Mouse (Mus musculus): ENCODE data around the gene Ggcx.
A peak's percentile ranks its signal among the peaks of the same experiment; 100 is the strongest.

Gene Ggcx

DNA sequence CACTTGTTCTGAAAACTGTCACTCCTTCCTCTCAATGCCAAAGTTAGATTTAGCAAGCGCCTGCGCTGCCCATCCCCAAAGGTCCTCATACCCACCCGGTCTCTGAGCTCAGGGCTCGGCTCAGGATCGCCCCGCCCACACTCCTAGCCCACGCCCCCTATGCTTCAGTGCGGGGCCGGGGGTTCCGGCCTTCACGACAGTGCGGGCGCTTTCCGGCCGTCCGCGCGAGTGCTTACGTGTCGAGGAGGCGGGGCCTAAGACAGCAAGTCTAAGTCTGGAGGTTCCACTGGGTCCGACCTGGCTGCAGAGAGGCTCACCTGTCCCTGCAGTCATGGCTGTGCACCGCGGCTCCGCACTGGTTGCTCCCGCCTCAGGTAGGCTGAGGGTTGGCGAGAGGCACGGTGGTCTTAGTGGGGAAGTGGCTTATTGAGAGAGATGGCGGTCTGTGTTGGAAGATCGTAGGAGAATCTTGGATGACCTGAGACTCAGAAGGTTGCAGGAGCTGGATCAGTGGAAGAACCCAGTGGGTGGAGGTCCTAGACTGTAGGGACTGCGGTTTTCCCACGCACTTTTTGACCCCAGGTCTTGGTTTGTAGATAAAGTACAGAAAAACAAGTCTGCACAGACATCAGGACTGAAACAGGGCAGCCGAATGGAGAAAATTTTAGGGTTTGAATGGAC lies at the start of gene Ggcx:
Gene Ggcx, plus strand, starts transcription at position 233 of the 681 bp plus-strand sequence.
- DNase-seq = peak; percentile 92

DNA sequence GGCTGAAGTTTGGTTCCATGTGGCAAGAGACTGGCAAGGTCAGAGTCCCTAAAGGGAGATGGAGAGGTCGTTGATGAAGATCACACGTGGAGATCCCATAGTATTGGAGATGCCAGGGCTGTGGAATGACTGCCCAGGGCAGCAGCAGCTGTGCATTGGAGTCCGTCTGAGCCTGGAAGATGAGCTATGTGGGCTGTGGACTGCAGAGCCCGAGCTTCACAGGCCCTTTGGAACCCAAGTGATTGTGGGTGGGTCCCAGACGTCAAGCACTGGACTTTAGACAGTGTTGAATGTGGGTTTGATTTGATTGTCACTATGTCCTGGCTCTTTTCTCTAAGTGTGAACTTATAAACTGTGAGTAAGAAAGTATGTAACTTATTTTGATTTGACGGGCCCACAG lies 49.1 kb upstream of the Ggcx start:
- DNase-seq = no peak

GRCm38 (mm10) chr6:72366304-72366703 lies 47.8 kb upstream of the Ggcx start:
- no peak for DNase-seq

DNA sequence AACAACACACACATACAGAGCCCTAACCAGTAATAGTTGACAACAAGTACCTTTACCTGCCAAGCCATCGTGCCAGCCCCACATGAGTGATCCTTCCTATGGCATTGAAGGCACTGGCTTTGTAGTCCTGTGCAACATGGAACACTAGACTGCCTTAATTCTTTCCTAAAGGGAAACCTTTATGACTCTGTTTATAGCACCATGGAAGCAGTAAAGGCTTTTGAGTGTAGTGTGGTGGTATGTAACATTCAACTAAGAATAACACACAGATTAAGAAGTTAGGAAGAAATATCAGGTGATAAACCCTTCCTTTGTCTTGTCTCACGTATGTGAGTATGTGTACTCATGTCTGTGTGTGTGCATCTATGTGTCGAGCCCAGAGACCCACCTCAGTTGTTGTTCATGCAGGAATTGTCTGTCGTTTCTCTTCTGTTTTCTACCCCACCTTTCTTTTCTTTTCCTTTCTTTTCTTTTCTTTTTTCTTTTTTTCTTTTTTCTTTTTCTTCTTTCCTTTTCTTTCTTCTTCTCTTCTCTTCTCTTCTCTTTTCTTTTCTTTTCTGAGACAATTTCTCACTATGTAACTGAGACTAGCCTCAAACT lies 47.2 kb upstream of the Ggcx start, which contains the start of gene Rnf181:
Gene Rnf181, minus strand, starts transcription at position 113 of the 600 bp plus-strand sequence.
- DNase-seq = no peak

GRCm38 (mm10) chr6:72367460-72367974 lies 46.6 kb upstream of the Ggcx start:
- no peak for DNase-seq

DNA sequence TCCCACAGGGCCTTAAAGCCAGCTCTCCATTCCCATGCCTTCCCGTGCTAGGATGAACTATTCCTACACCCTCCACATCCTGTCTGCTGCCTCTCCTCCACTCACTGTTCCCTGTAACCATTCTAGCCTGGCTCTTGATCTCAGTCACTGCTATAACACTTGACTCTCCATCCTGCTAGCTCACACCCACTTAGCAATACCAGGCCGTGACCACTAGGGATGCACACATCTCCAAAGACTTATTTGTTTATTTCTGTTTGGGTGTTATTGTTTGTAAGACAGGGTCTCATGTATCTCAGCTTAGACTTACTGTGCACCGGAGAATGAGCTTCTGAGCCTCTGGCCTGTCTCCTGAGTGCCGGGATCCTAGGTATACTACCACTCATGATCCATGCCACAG lies 44.6 kb upstream of the Ggcx start:
- no peak for DNase-seq

DNA sequence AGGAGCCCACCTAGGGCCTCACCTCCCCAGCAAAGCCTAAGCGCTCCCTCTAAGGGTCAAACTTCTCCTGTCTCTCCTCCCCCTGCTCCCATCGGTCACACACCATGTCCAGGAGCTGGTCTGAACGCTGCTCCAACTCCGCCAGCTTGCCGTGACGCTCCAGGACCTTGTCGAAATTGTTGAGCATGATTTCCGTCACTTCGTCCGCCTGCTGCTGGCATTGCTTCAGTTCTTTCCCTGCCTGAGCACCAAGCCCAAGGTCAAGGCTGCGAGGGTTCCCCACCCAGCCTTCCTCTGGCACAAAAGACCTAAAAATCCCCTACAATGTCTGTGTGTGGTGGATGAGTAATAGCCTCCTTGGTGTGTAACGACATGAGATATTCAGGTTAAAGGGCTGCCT lies 44.0 kb upstream of the Ggcx start:
- no peak for DNase-seq

DNA sequence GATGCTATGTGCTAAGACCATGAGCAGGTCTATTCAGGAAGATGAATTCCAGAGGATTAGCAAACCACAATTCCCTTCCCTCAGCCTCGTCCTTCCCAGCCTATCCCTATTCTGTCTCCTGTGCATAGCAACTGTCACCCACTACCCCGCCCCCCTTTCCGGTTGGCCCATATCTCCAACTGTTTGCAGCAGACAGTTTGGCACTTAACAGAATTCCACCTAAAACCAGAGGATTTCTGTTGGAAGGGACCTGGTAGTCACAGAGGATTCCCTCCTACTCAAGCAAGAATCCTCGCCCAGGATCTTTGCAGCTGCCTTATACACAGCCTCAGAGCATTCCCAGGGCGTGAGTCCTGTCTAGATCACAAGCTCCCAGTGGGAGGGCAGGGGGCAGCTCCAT lies 43.0 kb upstream of the Ggcx start:
- DNase-seq = no peak

- DNase-seq = no peak
Measured at GRCm38 (mm10) chr6:72371571-72371970, 42.5 kb upstream of the Ggcx start.

GRCm38 (mm10) chr6:72373184-72373583 lies 40.9 kb upstream of the Ggcx start:
- no peak for DNase-seq

DNA sequence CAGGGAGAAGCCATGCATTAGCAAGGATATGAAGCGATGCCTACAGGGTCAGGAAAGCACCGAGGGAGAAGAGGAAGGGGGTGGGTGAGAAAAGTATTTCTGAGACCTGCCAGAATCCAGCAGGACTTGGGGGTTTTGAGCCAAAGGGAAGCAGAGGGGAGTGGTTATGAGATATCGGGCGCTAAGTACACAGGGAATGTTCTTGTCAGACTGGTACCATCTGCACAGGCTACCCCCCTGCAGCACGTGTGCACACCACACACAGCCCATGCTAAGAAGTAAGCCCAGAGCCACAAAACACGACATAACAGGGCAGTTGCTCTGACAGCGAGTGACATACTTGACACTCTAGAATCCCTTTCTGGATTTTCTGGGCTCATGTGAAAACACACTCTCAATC lies 39.9 kb upstream of the Ggcx start:
- DNase-seq = no peak

GRCm38 (mm10) chr6:72374820-72375563 lies 39.1 kb upstream of the Ggcx start:
- DNase-seq = no peak

GRCm38 (mm10) chr6:72378510-72379234 lies 35.4 kb upstream of the Ggcx start:
- DNase-seq = no peak

GRCm38 (mm10) chr6:72379377-72380130 lies 34.6 kb upstream of the Ggcx start:
- no peak for DNase-seq

DNA sequence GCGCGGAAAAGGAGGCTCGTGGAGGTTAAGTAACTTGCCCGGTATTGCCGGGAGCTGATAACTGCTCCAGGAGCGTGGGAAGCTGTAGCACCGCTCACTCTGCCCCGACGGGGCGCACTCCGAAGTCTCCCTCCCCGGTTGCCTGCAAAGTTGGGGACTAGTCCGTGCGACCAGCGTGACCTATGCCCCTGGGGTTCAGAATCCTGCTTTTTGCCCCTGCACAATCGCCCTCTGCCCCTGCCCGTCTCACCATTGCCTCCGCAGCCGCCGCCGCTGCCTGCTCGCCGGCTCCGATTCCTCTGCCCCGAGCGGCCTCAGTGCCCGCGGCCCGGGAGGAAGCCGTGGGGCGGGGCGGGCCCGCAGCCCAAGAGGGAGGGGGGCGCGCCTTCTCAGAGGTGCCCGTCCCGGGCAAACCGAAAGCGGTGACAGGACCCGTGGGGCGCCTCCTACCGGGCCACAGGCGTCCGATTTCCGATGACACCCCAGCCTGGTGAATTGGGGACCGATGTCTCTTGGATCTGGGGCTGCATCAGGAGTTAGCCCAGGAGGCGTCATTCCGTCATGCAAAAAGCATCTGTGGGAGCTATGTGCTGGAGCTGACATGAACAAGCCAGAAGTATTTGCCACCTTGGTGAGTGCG lies 33.9 kb upstream of the Ggcx start, which contains the start of gene Vamp5:
Gene Vamp5, minus strand, starts transcription at position 338 of the 640 bp plus-strand sequence.
- no peak for DNase-seq

DNA sequence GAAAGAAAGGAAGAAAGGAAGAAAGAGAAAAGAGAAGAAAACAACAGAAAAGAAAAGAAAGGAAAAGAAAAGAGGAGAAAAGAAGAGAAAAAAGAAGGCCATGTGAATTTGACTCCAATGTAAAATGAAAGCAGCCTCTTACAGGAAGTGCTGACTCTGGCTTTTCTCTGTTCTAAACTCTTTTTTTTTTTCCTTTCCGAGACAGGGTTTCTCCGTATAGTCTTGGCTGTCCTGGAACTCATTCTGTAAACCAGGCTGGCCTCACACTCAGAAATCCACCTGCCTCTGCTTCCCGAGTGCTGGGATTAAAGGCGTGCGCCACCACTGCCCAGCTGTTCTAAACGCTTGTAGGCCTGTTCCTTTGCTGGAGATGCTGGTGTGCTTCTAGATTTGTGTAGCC lies 31.6 kb upstream of the Ggcx start:
- DNase-seq = no peak

DNA sequence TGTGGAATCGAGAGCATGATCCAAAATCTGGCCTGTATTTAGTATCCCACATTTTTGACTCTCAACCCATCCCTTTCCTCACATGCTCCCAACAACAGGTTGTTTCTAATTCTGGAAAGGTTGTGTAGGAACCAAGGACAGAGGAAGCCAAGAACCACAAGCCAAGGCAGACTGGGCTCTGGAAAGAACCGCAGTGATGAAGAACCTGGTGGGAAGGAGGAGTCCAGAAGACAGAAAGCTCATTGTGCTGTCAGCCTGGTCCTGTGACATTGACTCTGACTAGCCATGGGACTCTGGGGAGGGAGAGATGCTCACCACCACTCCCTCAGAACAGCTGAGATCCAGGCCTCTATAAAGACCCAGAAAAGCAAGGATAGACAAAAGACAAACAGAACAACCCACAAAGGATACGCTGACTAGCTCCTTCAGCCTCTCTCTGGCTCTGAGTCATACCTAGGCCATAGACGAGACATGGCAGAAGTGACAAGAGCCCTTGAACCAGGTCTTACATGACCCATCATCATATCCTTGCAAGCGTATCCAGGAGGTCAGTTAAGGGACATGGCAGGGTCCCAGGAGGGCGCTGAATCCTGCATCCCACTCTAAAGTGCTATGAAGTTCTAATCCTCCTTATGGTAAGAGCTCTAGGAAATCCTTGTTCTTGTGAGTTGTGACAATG lies 30.8 kb upstream of the Ggcx start:
- no peak for DNase-seq

- no peak for DNase-seq
Measured at GRCm38 (mm10) chr6:72383952-72384351, 30.2 kb upstream of the Ggcx start.

- no peak for DNase-seq
Measured at GRCm38 (mm10) chr6:72385258-72385657, 28.9 kb upstream of the Ggcx start.

DNA sequence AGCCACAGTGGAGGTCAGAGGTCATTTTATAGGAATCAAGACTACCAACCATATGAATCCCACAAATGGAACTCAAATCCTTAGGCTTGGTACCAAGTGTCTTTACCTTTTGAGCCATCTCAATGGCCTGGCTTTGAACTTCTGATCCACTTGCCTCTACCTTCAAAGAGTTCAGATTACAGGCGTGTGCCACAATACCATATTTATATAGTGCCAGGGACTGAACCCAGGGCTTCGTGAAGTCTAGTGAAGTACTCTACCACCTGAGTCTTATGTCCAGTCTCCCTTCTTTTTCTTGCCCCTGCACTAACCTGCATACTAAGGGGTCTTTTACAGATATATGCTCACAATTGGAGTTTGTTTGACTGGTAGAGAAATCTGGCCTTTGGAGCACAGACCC lies 27.5 kb upstream of the Ggcx start:
- no peak for DNase-seq

GRCm38 (mm10) chr6:72387816-72388215 lies 26.3 kb upstream of the Ggcx start:
- no peak for DNase-seq

Measured in cerebellum, adult 8-10 months (tissue).